Mouse (Mus musculus): Measurements from ENCODE around the gene Map3k21. TPM values are rescaled to one million over a fixed set of nuclear protein-coding genes. Genes with fewer than 3 reads are reported as not detected.

Map3k21 gene
- polyA plus RNA-seq (2012; rRNA removed): 0.94 and 1.1 TPM in 2 replicates

GRCm38 (mm10) chr8:125910365-125911228, at the start of gene Map3k21:
Gene Map3k21, plus strand, starts transcription at chr8:125910450.

GRCm38 (mm10) chr8:125897868-125898788, 12.1 kb upstream of the Map3k21 start, which contains the start of gene Pcnx2:
Gene Pcnx2, minus strand, starts transcription at chr8:125898317.

GRCm38 (mm10) chr8:125995101-125995986, 85.1 kb downstream of the Map3k21 start, which contains the start of gene Kcnk1:
Gene Kcnk1, plus strand, starts transcription at chr8:125995170.

Other genes with a start within 250 kb of the Map3k21 start
- 0.38 and 0.53 TPM in 2 replicates for gene Map10, start 240.6 kb upstream of the Map3k21 start, polyA plus RNA-seq (2012; rRNA removed)
- 13.5 TPM in 2 replicates for gene Ntpcr, start 180.5 kb upstream of the Map3k21 start, polyA plus RNA-seq (2012; rRNA removed)
- gene Pcnx2, start 12.1 kb upstream of the Map3k21 start, polyA plus RNA-seq (2012; rRNA removed): 0.06 and 0.08 TPM in 2 replicates
- gene Kcnk1, start 84.7 kb downstream of the Map3k21 start, polyA plus RNA-seq (2012; rRNA removed): 0.15 and 0.46 TPM in 2 replicates